Mouse (Mus musculus): ENCODE data around the gene Gcn1l1. TPM values are rescaled to one million over a fixed set of nuclear protein-coding genes. Genes with fewer than 3 reads are reported as not detected.
"Not testable (repeated sequence)": the region's sequence is repeated elsewhere in the genome, so short reads cannot be mapped to it uniquely, and the experiment has no call there.

Gene Gcn1l1
- total RNA-seq (2021): 10 to 100 TPM; 74.5 to 76.7 TPM
- long read RNA-seq, experiment 1, full-length matches to known transcripts: 6 of 50 reads
- long read RNA-seq, experiment 1, partial matches to known transcripts: 35 of 50 reads
- long read RNA-seq, experiment 1, other reads (novel, unspliced or antisense): 9 of 50 reads
- long read RNA-seq, experiment 2, full-length matches to known transcripts: 7 of 70 reads
- long read RNA-seq, experiment 2, partial matches to known transcripts: 52 of 70 reads
- long read RNA-seq, experiment 2, other reads (novel, unspliced or antisense): 11 of 70 reads

DNA sequence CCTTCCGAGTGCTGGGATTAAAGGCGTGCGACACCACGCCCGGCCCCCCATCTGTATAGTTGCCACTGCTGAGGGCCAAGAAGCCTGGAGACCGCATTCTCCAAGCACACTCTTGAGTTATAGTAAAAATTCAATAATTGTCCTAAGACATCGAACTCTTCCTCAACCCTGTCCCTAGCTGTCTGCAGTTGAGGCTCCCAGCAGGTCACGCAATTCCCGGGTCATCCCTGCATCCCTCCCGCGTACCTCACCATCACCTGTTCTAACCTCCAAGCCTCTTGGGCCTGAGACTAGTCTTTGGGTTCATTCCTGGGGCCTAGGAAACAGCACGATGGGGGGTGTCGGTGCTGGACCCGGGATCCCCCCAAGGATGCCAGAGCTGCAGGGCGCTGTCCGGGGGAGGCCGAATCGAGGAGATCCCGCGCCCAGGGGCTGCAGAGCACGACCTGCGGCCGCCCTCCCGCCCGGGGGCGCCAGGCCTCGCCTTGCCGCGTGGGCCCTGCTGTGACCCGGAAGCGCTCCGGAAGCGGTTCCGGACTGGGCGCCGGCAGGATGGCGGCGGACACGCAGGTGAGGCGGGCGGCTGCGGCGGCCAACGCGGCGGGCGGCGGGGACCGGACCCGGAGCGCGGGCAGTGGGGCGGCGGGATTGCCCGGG lies at the start of gene Gcn1l1:
TSS of gene Gcn1l1 (plus strand) at position 518 of the 657 bp plus-strand sequence.
- DNase-seq (ENCODE audit: low spot score in 2 of 2): peak; percentile 61 to 68
- H3K27ac ChIP-seq: peak within 1 kb of the TSS; percentile 94
- H3K4me3 ChIP-seq: peak within 1 kb of the TSS; percentile 89
- peak; percentile 63 for TF ChIP-seq CTCF (conservative IDR thresholded peaks at IDR 0.05)

DNA sequence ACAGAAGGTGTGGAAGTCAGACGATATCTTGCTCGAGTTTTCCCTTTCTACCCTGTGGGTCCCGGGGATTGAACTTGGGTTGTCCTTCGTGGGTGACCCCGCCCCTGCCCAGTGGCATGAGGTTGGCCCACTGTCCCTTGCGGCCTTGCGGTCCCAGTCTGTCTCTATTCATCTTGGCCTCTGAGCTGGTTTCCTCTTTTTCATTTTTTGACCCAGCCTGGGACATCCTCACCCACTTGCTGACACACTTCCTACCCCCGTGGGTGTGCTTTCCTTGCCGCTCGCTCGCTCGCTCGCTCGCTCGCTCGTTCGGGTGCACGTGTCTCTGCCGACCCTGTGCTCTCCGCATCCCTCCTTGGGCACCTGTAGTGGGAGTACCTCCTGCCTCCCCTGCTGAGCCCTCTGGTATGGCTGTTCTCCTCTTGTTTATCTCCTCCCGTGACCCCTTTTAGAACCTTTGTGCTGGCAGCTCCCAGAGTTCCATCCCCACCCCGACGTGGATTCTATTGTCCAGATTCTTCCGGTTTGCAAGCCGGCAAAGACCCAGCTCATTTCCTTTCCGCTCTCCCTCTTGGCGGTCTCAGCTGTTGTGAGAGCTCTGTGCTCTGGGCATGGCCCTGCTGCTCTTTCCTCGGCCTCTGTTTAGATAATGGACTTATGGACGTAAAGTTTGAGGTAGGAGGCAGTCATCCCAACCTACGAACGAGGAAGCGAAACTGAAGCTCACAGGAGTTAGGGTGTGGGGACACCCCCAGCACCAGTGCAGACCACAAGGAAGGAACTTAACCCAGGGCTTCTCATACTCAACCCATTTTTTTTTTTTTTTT lies 48.8 kb upstream of the Gcn1l1 start:
- Histone ChIP-seq H3K27ac (peak overlapping the region; percentile 70; the same call in 1 of the 2 replicates), H3K4me3 (no peak overlapping the region)
- no peak for DNase-seq (ENCODE audit: low spot score in 2 of 2)
- TF ChIP-seq CTCF (conservative IDR thresholded peaks at IDR 0.05): no peak

- Histone ChIP-seq H3K4me3 (no peak overlapping the region), H3K27ac (peak overlapping the region; percentile 70)
- no peak for DNase-seq (ENCODE audit: low spot score in 2 of 2)
- TF ChIP-seq CTCF (conservative IDR thresholded peaks at IDR 0.05): no peak
Observed at GRCm38 (mm10) chr5:115516908-115517307, 48.1 kb upstream of the Gcn1l1 start.

- no peak overlapping the region for H3K4me3 ChIP-seq
- DNase-seq (ENCODE audit: low spot score in 2 of 2): no peak
- no peak for TF ChIP-seq CTCF (conservative IDR thresholded peaks at IDR 0.05)
- H3K27ac ChIP-seq: peak overlapping the region; percentile 70; the same call in 1 of the 2 replicates
Observed at GRCm38 (mm10) chr5:115517501-115517900, 47.6 kb upstream of the Gcn1l1 start.

DNA sequence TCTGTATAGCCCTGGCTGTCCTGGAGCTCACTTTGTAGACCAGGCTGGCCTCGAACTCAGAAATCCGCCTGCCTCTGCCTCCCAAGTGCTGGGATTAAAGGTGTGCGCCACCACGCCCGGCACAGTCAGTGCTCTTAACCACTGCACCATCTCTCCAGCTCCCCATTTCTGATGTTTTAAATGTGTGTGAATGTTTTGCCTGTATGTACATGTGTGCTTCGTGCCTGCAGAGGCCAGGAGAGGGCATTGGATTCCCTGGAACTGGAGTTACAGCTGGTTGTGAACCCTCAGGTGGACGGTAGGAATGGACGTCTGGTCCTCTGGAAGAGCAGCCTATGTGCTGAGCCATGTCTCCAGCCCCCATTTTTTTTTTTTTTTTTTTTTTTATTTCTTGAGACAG lies 46.8 kb upstream of the Gcn1l1 start:
- not testable (repeated sequence) for H3K27ac ChIP-seq; DNase-seq (ENCODE audit: low spot score in 2 of 2); H3K4me3 ChIP-seq

- no peak for TF ChIP-seq CTCF (conservative IDR thresholded peaks at IDR 0.05)
- peak overlapping the region; percentile 64 for H3K27ac ChIP-seq
- H3K4me3 ChIP-seq: no peak overlapping the region; the same call in 1 of the 2 replicates
- DNase-seq (ENCODE audit: low spot score in 2 of 2): no peak
Observed at GRCm38 (mm10) chr5:115520325-115520869, 44.7 kb upstream of the Gcn1l1 start.

DNA sequence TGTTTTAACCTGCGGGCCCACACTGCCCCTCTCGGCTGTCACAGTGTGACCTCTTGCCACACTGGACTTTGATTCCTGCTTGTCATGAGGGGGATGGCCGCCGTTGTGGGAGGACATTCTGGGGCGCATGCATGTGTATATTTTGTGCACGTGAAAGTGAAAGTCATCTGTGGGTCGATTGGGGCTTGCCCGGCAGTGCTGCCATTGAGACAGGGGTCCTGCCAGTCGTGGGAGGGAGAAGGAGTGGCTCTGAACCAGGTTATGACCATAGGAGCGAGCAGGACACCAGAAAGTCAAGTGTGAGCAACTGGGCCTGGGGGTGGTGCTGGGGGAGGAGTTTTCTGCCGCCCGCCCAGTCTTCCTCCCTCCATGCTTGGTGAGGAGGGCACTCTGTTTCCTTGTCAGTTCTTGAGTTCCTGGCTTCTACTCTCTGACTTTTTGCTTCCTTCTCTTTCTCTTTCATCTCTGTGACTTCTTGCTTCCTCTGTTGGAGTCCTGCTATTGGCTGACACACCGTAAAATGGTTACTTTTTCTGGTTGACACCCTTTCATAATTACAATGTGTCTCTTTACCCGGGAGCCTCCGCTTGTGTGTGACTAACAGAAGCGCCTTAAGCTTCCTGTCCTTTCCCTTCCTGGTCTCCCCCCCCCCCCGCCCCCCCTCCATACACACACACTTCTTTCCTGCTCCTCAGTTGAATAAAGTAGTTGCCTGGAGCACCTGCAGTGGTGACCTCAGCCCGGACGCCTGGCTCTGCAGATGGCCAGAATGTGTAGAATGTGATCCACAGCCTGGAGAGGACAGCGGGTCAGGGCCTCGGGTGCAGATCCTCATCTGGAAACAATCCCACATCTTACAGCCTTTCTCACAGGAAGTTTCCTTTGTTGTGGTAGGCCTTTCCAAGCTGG lies 43.2 kb upstream of the Gcn1l1 start:
- DNase-seq (ENCODE audit: low spot score in 2 of 2): no peak
- Histone ChIP-seq H3K27ac (0 out of 2 replicates have a peak overlapping the region, but pooled peaks have one; percentile 7), H3K4me3 (no peak overlapping the region)
- TF ChIP-seq CTCF (conservative IDR thresholded peaks at IDR 0.05): no peak

DNA sequence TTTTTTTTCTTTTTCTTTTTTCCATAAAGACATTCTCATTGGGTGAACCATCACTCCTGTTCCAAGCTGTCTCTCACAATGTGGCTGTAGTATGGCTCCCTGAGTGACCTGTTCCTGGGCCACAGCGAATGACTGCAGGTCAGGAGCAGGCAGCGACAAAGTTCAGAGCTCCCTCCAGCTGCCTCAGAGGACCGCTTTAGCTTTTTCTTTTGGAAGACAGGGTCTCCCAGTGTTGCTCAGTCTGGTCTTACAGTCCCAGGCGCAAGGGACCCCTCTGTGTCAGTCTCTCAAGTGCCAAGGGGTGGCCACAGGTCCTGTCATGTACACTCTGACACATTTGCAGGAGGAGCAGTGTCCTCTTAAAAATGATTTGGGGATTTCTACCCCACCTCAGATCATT lies 42.5 kb upstream of the Gcn1l1 start:
- no peak for DNase-seq (ENCODE audit: low spot score in 2 of 2)
- H3K4me3 ChIP-seq: no peak overlapping the region
- TF ChIP-seq CTCF (conservative IDR thresholded peaks at IDR 0.05): no peak
- peak overlapping the region; percentile 36; the same call in 1 of the 2 replicates for H3K27ac ChIP-seq

- H3K4me3 ChIP-seq: no peak overlapping the region
- no peak for DNase-seq (ENCODE audit: low spot score in 2 of 2)
- TF ChIP-seq CTCF (conservative IDR thresholded peaks at IDR 0.05): no peak
- H3K27ac ChIP-seq: peak overlapping the region; percentile 36; the same call in 1 of the 2 replicates
Observed at GRCm38 (mm10) chr5:115522981-115523499, 42.0 kb upstream of the Gcn1l1 start.

GRCm38 (mm10) chr5:115523971-115524370 lies 41.1 kb upstream of the Gcn1l1 start:
- TF ChIP-seq CTCF (conservative IDR thresholded peaks at IDR 0.05): no peak; the same call in 1 of the 2 replicates
- H3K27ac ChIP-seq: no peak overlapping the region
- no peak for DNase-seq (ENCODE audit: low spot score in 2 of 2)
- no peak overlapping the region for H3K4me3 ChIP-seq

- no peak overlapping the region for H3K27ac ChIP-seq
- TF ChIP-seq CTCF (conservative IDR thresholded peaks at IDR 0.05): no peak
- DNase-seq (ENCODE audit: low spot score in 2 of 2): no peak
Observed at GRCm38 (mm10) chr5:115524471-115524870, 40.6 kb upstream of the Gcn1l1 start.

More at GRCm38 (mm10) chr5:115524471-115524870, 40.6 kb upstream of the Gcn1l1 start:
- no peak overlapping the region for H3K4me3 ChIP-seq

Data from layer of hippocampus, adult 2 months (tissue).